8 mouse cellular contexts compared by ENCODE assay signal in the genomic region with DNA sequence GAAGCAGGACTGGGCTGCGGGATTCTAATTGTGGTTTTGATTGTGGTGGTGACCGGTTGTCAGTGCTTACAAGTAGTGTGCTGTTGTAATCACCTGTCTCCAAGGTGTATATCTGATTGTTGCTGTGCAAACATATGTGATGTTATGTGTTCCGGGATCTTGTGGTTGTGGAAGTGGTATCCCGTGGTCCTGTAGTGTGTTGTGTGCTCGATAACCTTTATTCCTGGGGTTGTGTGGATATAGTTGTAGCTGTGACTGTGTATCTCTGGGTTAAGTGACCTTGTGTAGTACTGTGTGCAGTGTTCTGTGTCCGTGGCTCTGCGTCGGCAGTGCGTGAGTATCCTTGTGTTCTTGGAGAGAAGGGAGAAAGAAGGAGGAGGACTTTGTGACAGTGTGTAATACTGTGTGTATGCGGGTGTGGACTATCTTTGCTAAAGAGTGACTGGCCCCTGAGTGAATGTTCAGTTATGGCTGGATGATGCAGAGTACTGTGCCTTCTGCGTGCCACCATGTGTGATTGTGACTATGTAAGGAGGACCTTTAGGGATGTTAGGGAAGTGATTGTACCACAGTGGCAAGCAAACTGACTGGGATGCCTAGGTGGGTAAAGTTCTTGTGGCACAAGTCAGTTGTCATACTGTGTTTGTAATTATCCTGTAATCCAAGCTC. TPM values are rescaled to one million over a fixed set of nuclear protein-coding genes. Genes with fewer than 3 reads are reported as not detected.
DNase-seq lines count a peak whose midpoint lies in the region; ATAC-seq and TF ChIP-seq lines count a peak whose summit lies in the region.

No protein-coding gene starts in this region.

- peak overlapping the region; percentile 87 for H3K27ac ChIP-seq in lung, embryonic 15.5 days
- H3K27ac ChIP-seq in embryonic fibroblast, embryonic 13.5 days (ENCODE audit: insufficient read depth, low read length) = no peak overlapping the region
- no peak overlapping the region for H3K27ac ChIP-seq in limb, embryonic 11.5 days (replicated peaks; ENCODE audit: low read depth, low read length)
- H3K27ac ChIP-seq in olfactory bulb, adult 2 months (ENCODE audit: insufficient read depth, low read depth, low read length) = peak overlapping the region; percentile 99; the same call in 1 of the 2 replicates

- ATAC-seq in lung, embryonic 15.5 days (ENCODE audit: borderline replicate concordance, extremely low read depth, low FRiP score, low TSS enrichment) = peak; percentile 29
- ATAC-seq in limb, embryonic 11.5 days (ENCODE audit: insufficient number of reproducible peaks, low FRiP score, low TSS enrichment, low read depth) = peak; percentile 22; the same call in 1 of the 2 replicates

- no peaks in the 10 kb centered on the region for H3K9me3 ChIP-seq in lung, embryonic 15.5 days
- H3K9me3 ChIP-seq in limb, embryonic 11.5 days (ENCODE audit: control insufficient read depth, low read length) = peaks cover 14% of the 10 kb centered on the region; the same call in 1 of the 2 replicates

- no peaks in the 10 kb centered on the region for H3K27me3 ChIP-seq in lung, embryonic 15.5 days
- no peaks in the 10 kb centered on the region for H3K27me3 ChIP-seq in limb, embryonic 11.5 days (ENCODE audit: control insufficient read depth, insufficient read depth, low read length)

- no peak for DNase-seq in lung, postnatal 25 days (ENCODE audit: low spot score)
- no peak for DNase-seq in limb, embryonic 11.5 days (ENCODE audit: low spot score)
- no peak for DNase-seq in right cerebral cortex, adult 18-20 months
- DNase-seq in spleen, postnatal 36 days (ENCODE audit: low spot score in 2 of 2) = no peak
- no peak for DNase-seq in gastrocnemius, adult 8-10 months (ENCODE audit: low spot score in 2 of 2)

- H3K4me1 ChIP-seq in lung, embryonic 15.5 days = peaks cover 22% of the 10 kb centered on the region
- no peaks in the 10 kb centered on the region for H3K4me1 ChIP-seq in embryonic fibroblast, embryonic 13.5 days (ENCODE audit: control insufficient read depth, insufficient read depth, low read length)
- H3K4me1 ChIP-seq in limb, embryonic 11.5 days (ENCODE audit: control insufficient read depth, insufficient read depth, low read length) = no peaks in the 10 kb centered on the region
- H3K4me1 ChIP-seq in olfactory bulb, adult 2 months (ENCODE audit: control insufficient read depth, insufficient read depth, low read length) = no peaks in the 10 kb centered on the region

- peaks cover 15% of the 10 kb centered on the region for H3K36me3 ChIP-seq in lung, embryonic 15.5 days
- peaks cover 18% of the 10 kb centered on the region for H3K36me3 ChIP-seq in limb, embryonic 11.5 days (ENCODE audit: control insufficient read depth, insufficient read depth, low read length)

- H3K9ac ChIP-seq in lung, embryonic 15.5 days = peak overlapping the region; percentile 89
- peak overlapping the region; percentile 95 for H3K9ac ChIP-seq in limb, embryonic 11.5 days (ENCODE audit: low read length)

- WGBS in lung, embryonic 15.5 days = 19% methylated on average over 11 of the region's 11 CpGs
- 32% methylated on average over 11 of the region's 11 CpGs for WGBS in limb, embryonic 11.5 days
- WGBS in olfactory bulb, adult 2 months = 10% methylated on average over 11 of the region's 11 CpGs

- no peak; the same call in 1 of the 2 replicates for TF ChIP-seq POLR2A in embryonic fibroblast, embryonic 13.5 days (IDR thresholded peaks at IDR 0.05; ENCODE audit: low read depth, low read length)
- no peak for TF ChIP-seq POLR2A in olfactory bulb, adult 2 months (IDR thresholded peaks at IDR 0.05; ENCODE audit: insufficient read depth, low read depth, low read length)

- peak overlapping the region; percentile 78 for H3K4me2 ChIP-seq in lung, embryonic 15.5 days
- peak overlapping the region; percentile 66 for H3K4me2 ChIP-seq in limb, embryonic 11.5 days (ENCODE audit: low read depth, severe bottlenecking)

- no peak for TF ChIP-seq CTCF in embryonic fibroblast, embryonic 13.5 days (IDR thresholded peaks at IDR 0.05; ENCODE audit: borderline replicate concordance, insufficient read depth, low read length)
- TF ChIP-seq CTCF in olfactory bulb, adult 2 months (IDR thresholded peaks at IDR 0.05; ENCODE audit: insufficient read depth, low read depth, low read length) = no peak

- peak overlapping the region; percentile 80 for H3K4me3 ChIP-seq in lung, embryonic 15.5 days
- H3K4me3 ChIP-seq in embryonic fibroblast, embryonic 13.5 days (ENCODE audit: insufficient read depth, low read length) = peak overlapping the region; percentile 85
- peak overlapping the region; percentile 67 for H3K4me3 ChIP-seq in limb, embryonic 11.5 days (ENCODE audit: low read depth, low read length)
- peak overlapping the region; percentile 100 for H3K4me3 ChIP-seq in olfactory bulb, adult 2 months (ENCODE audit: insufficient read depth, low read depth, low read length)

RNA-seq across cellular contexts. Expression of a gene that starts 0.9 kb away (rescaled TPM):
- polyA plus RNA-seq in lung, embryonic 15.5 days (2015; fragmentation: Nextera tagmentation; extraction: Ambion mirVana) = 16.6 and 18.4 TPM in 2 replicates
- polyA plus RNA-seq in embryonic fibroblast, embryonic 13.5 days (2011; ENCODE audit: insufficient read length, low read depth, missing spikeins) = 62.6 and 68.9 TPM in 2 replicates
- polyA plus RNA-seq in limb, embryonic 11.5 days (2014; fragmentation: Nextera tagmentation; extraction: Ambion mirVana) = 14.6 and 18.7 TPM in 2 replicates
- not detected in 2 replicates for polyA plus RNA-seq in olfactory bulb, adult 2 months (2012; ENCODE audit: insufficient read depth, insufficient read length, low replicate concordance, missing spikeins)
- 10 to 100 TPM; 22.6 to 31.4 (median 26.4) TPM for total RNA-seq in gastrocnemius, adult 8-10 months (2022)

RNA-seq across cellular contexts. Expression of a gene that starts 13.5 kb away (rescaled TPM):
- 17.7 and 18.9 TPM in 2 replicates for polyA plus RNA-seq in lung, embryonic 15.5 days (2015; fragmentation: Nextera tagmentation; extraction: Ambion mirVana)
- polyA plus RNA-seq in embryonic fibroblast, embryonic 13.5 days (2011; ENCODE audit: insufficient read length, low read depth, missing spikeins) = not detected in 2 replicates
- polyA plus RNA-seq in limb, embryonic 11.5 days (2014; fragmentation: Nextera tagmentation; extraction: Ambion mirVana) = 2.3 and 2.9 TPM in 2 replicates
- polyA plus RNA-seq in olfactory bulb, adult 2 months (2012; ENCODE audit: insufficient read depth, insufficient read length, low replicate concordance, missing spikeins) = not detected in 2 replicates
- 100 to 1,000 TPM; 730 to 997 (median 888) TPM for total RNA-seq in gastrocnemius, adult 8-10 months (2022)

RNA-seq across cellular contexts. Expression of a gene that starts 28.2 kb away (rescaled TPM):
- polyA plus RNA-seq in lung, embryonic 15.5 days (2015; fragmentation: Nextera tagmentation; extraction: Ambion mirVana) = 97.0 and 104 TPM in 2 replicates
- 465 and 512 TPM in 2 replicates for polyA plus RNA-seq in embryonic fibroblast, embryonic 13.5 days (2011; ENCODE audit: insufficient read length, low read depth, missing spikeins)
- polyA plus RNA-seq in limb, embryonic 11.5 days (2014; fragmentation: Nextera tagmentation; extraction: Ambion mirVana) = 53.1 and 53.7 TPM in 2 replicates
- polyA plus RNA-seq in olfactory bulb, adult 2 months (2012; ENCODE audit: insufficient read depth, insufficient read length, low replicate concordance, missing spikeins) = 469 TPM in 1 of 2 replicates, not detected in the other
- 100 to 1,000 TPM; 164 to 196 (median 175) TPM for total RNA-seq in gastrocnemius, adult 8-10 months (2022)

RNA-seq across cellular contexts. Expression of a gene that starts 48.7 kb away (rescaled TPM):
- 12.5 and 13.5 TPM in 2 replicates for polyA plus RNA-seq in lung, embryonic 15.5 days (2015; fragmentation: Nextera tagmentation; extraction: Ambion mirVana)
- polyA plus RNA-seq in embryonic fibroblast, embryonic 13.5 days (2011; ENCODE audit: insufficient read length, low read depth, missing spikeins) = 8.4 and 9.4 TPM in 2 replicates
- 6.5 and 8.6 TPM in 2 replicates for polyA plus RNA-seq in limb, embryonic 11.5 days (2014; fragmentation: Nextera tagmentation; extraction: Ambion mirVana)
- not detected in 2 replicates for polyA plus RNA-seq in olfactory bulb, adult 2 months (2012; ENCODE audit: insufficient read depth, insufficient read length, low replicate concordance, missing spikeins)
- 1 to 10 TPM in 1 of 4 experiments, under 1 TPM in 3; 0.87 to 1.1 (median 0.95) TPM for total RNA-seq in gastrocnemius, adult 8-10 months (2022)

Comparison
In these comparisons a context has a peak if more than half of its experiments do, and no peak if none do; other contexts are left out.
1. H3K27ac ChIP-seq: peak in lung, embryonic 15.5 days (single experiment) and olfactory bulb, adult 2 months (single experiment); none in embryonic fibroblast, embryonic 13.5 days (single experiment) and limb, embryonic 11.5 days (single experiment).
2. Peak in every context shown above with its lines, with median percentiles within 50 percentile points of each other: H3K4me3 ChIP-seq.